Mouse (Mus musculus) B cell, adult 67 days (primary cell): ENCODE results near the gene Lag3. TPM values are rescaled to one million over a fixed set of nuclear protein-coding genes. Genes with fewer than 3 reads are reported as not detected.

Experiments
- total RNA-seq, 2 experiments: library from RNA; stranded (reverse); gene quantifications; 4 replicates each; pipeline ENCODE4 v1.2.4; 2023

Lag3 gene
- under 1 TPM; 0.27 to 0.44 TPM for total RNA-seq

GRCm38 (mm10) chr6:124911533-124912218, at the start of gene Lag3:
TSS of gene Lag3 (minus strand) at chr6:124911705.

GRCm38 (mm10) chr6:124930754-124931524, 19.4 kb upstream of the Lag3 start, which contains the start of gene Mlf2:
TSS of gene Mlf2 (plus strand) at chr6:124931386.

GRCm38 (mm10) chr6:124919695-124920317, 8.3 kb upstream of the Lag3 start, which contains the start of gene Ptms:
TSS of gene Ptms (minus strand) at chr6:124920103.

GRCm38 (mm10) chr6:124887986-124888385, 23.5 kb downstream of the Lag3 start, which contains the start of gene Cd4:
TSS of gene Cd4 (minus strand) at chr6:124888221.

GRCm38 (mm10) chr6:124863658-124864298, 47.7 kb downstream of the Lag3 start, which contains the start of gene Gpr162:
TSS of gene Gpr162 (minus strand) at chr6:124863983.

GRCm38 (mm10) chr6:124856916-124857839, 54.3 kb downstream of the Lag3 start, which contains the start of gene P3h3:
TSS of gene P3h3 (minus strand) at chr6:124857752.

Other genes with a start within 250 kb of the Lag3 start
- gene Lpcat3, start 248.7 kb downstream of the Lag3 start, total RNA-seq = 10 to 100 TPM; 55.1 to 60.9 TPM
- 100 to 1,000 TPM; 125 to 132 TPM for gene Emg1, start 199.5 kb downstream of the Lag3 start, total RNA-seq
- 100 to 1,000 TPM; 226 to 235 TPM for gene Phb2, start 199.4 kb downstream of the Lag3 start, total RNA-seq
- 100 to 1,000 TPM; 669 to 751 TPM for gene Ptpn6, start 173.0 kb downstream of the Lag3 start, total RNA-seq
- gene Grcc10, start 170.3 kb downstream of the Lag3 start, total RNA-seq = 100 to 1,000 TPM; 246 to 277 TPM
- not detected for gene Gm45234, start 155.7 kb downstream of the Lag3 start, total RNA-seq
- 10 to 100 TPM; 25.7 to 42.9 TPM for gene Atn1, start 155.2 kb downstream of the Lag3 start, total RNA-seq
- gene Eno2, start 142.0 kb downstream of the Lag3 start, total RNA-seq = 1 to 10 TPM in 1 of 2 experiments, under 1 TPM in 1; 0.95 to 1.9 TPM
- gene Lrrc23, start 132.0 kb downstream of the Lag3 start, total RNA-seq = 1 to 10 TPM; 3.1 to 7.8 TPM
- 1 to 10 TPM; 7.1 to 8.9 TPM for gene Spsb2, start 103.0 kb downstream of the Lag3 start, total RNA-seq
- 10 to 100 TPM; 54.5 to 58.7 TPM for gene Tpi1, start 97.4 kb downstream of the Lag3 start, total RNA-seq
- gene Usp5, start 82.2 kb downstream of the Lag3 start, total RNA-seq = 10 to 100 TPM; 84.4 to 95.0 TPM
- 1 to 10 TPM; 1.8 to 4.2 TPM for gene Cdca3, start 82.2 kb downstream of the Lag3 start, total RNA-seq
- gene Gnb3, start 71.4 kb downstream of the Lag3 start, total RNA-seq = under 1 TPM in 1 of 2 experiments, not detected in 1; 0.30 TPM
- not detected for gene P3h3, start 54.0 kb downstream of the Lag3 start, total RNA-seq
- gene Gpr162, start 47.7 kb downstream of the Lag3 start, total RNA-seq = under 1 TPM; 0.15 to 0.47 TPM
- gene Cd4, start 23.5 kb downstream of the Lag3 start, total RNA-seq = under 1 TPM; 0.36 to 0.61 TPM
- 10 to 100 TPM; 40.0 to 57.1 TPM for gene Ptms, start 8.4 kb upstream of the Lag3 start, total RNA-seq
- gene Mlf2, start 19.7 kb upstream of the Lag3 start, total RNA-seq = 100 to 1,000 TPM; 103 to 117 TPM
- gene Cops7a, start 53.8 kb upstream of the Lag3 start, total RNA-seq = 10 to 100 TPM; 56.3 to 59.5 TPM
- gene Pianp, start 85.0 kb upstream of the Lag3 start, total RNA-seq = under 1 TPM; 0.27 to 0.55 TPM
- 100 to 1,000 TPM in 1 of 2 experiments, 10 to 100 TPM in 1; 96.6 to 114 TPM for gene Zfp384, start 97.4 kb upstream of the Lag3 start, total RNA-seq
- gene Ing4, start 128.1 kb upstream of the Lag3 start, total RNA-seq = 100 to 1,000 TPM in 1 of 2 experiments, 10 to 100 TPM in 1; 97.1 to 108 TPM
- 10 to 100 TPM; 19.3 to 21.8 TPM for gene Acrbp, start 138.0 kb upstream of the Lag3 start, total RNA-seq
- gene Lpar5, start 156.2 kb upstream of the Lag3 start, total RNA-seq = 10 to 100 TPM; 20.3 to 22.2 TPM
- gene Chd4, start 184.3 kb upstream of the Lag3 start, total RNA-seq = 100 to 1,000 TPM; 359 to 376 TPM
- 10 to 100 TPM; 36.5 to 40.2 TPM for gene Nop2, start 220.2 kb upstream of the Lag3 start, total RNA-seq
- gene Iffo1, start 233.5 kb upstream of the Lag3 start, total RNA-seq = 10 to 100 TPM; 40.3 to 48.0 TPM